Mouse (Mus musculus) embryonic facial prominence, embryonic 15.5 days (tissue): ENCODE results near the gene Six2. TPM values are rescaled to one million over a fixed set of nuclear protein-coding genes. Genes with fewer than 3 reads are reported as not detected.

ENCODE experiments used
- ATAC-seq: fragments of 200-750 bp; cut with Nextera tagmentation; 2 replicates; pipeline ENCODE4 v1.8.0; 2017; ENCODE audit warnings: low read depth, moderate TSS enrichment; ENCODE audit not compliant: insufficient number of reproducible peaks, low FRiP score, low TSS enrichment
- H3K27ac ChIP-seq: fragments of 300-500 bp; sonication (generic); replicated peaks from 2 replicates; pipeline ENCODE4 v1.5.1; 2015; ENCODE audit warnings: mild to moderate bottlenecking, inconsistent platforms
- H3K27me3 ChIP-seq: fragments of 300-500 bp; sonication (generic); 2 replicates; pipeline ENCODE4 v1.6.1; 2015; ENCODE audit warnings: inconsistent platforms
- H3K36me3 ChIP-seq: fragments of 300-500 bp; sonication (generic); 2 replicates; pipeline ENCODE4 v1.6.1; 2015; ENCODE audit warnings: mild to moderate bottlenecking, inconsistent platforms
- H3K4me1 ChIP-seq: fragments of 300-500 bp; sonication (generic); 2 replicates; pipeline ENCODE4 v1.6.1; 2015; ENCODE audit warnings: inconsistent platforms
- H3K4me2 ChIP-seq: fragments of 300-500 bp; sonication (generic); replicated peaks from 2 replicates; pipeline ENCODE4 v1.6.1; 2015; ENCODE audit warnings: mild to moderate bottlenecking, inconsistent platforms
- H3K4me3 ChIP-seq: fragments of 300-500 bp; sonication (generic); replicated peaks from 2 replicates; pipeline ENCODE4 v1.5.1; 2015; ENCODE audit warnings: mild to moderate bottlenecking, inconsistent platforms
- H3K9ac ChIP-seq: fragments of 300-500 bp; sonication (generic); 2 replicates; pipeline ENCODE4 v1.6.1; 2015; ENCODE audit warnings: inconsistent platforms
- H3K9me3 ChIP-seq: fragments of 300-500 bp; sonication (generic); replicated peaks from 2 replicates; pipeline ENCODE4 v1.6.1; 2016; ENCODE audit warnings: inconsistent platforms
- WGBS: fragments of 180-500 bp; shearing (Covaris S2); methylation state at CpG from one replicate; pipeline ENCODE4 v1.1.7; 2015; 5-methylcytosine and 5-hydroxymethylcytosine counted together
- polyA plus RNA-seq: library from polyadenylated mRNA; unstranded; fragments of >200 nt; fragmentation: Nextera tagmentation; extraction: Ambion mirVana; gene quantifications from 2 replicates; pipeline ENCODE4 v1.2.1, GENCODE M21; 2015

Six2 gene
- polyA plus RNA-seq, 1 experiment from 2014 or later, result 10.7 TPM

- H3K4me1 ChIP-seq, result peaks cover 22% of the 10 kb centered on the region
- H3K9ac ChIP-seq, result no peak overlapping the region
- H3K36me3 ChIP-seq, result no peaks in the 10 kb centered on the region
- 26% methylated on average over 7 of the region's 7 CpGs for WGBS
- ATAC-seq, result no peak
- H3K4me2 ChIP-seq, result peak overlapping the region; percentile 88; the same call in 1 of the 2 replicates
- H3K9me3 ChIP-seq, result no peaks in the 10 kb centered on the region
- H3K27me3 ChIP-seq, result peaks cover 72% of the 10 kb centered on the region
- 0 out of 2 replicates have a peak overlapping the region, but pooled peaks have one; percentile 0 for H3K4me3 ChIP-seq
- H3K27ac ChIP-seq, result no peak overlapping the region
These were observed 5.8 kb downstream of the Six2 start for GRCm38 (mm10) chr17:85682181-85682710.

DNA sequence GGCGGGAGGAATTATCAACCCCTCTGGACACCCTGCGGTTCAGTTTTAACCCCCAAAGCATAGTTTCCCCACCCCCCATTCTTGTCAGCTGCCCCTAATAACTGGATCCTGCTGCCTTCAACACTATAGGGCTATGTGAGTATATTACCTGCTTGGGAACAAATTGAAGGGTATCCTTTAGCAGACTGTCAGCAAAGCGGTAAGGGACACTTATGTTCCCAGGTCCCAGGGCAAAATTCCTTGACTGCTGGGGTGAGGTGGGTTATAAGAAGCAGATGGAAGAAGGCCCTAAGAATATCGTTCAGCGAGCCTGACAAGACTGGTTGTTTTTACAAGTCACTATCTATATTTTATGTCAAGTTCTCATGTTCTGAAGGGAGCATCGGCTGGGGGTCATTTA lies 6.3 kb downstream of the Six2 start:
- no peak overlapping the region for H3K9ac ChIP-seq
- WGBS, result 23% methylated on average over 6 of the region's 6 CpGs
- peak overlapping the region; percentile 88; the same call in 1 of the 2 replicates for H3K4me2 ChIP-seq
- ATAC-seq, result no peak
- H3K27me3 ChIP-seq, result peaks cover 67% of the 10 kb centered on the region
- no peaks in the 10 kb centered on the region for H3K9me3 ChIP-seq
- H3K4me3 ChIP-seq, result no peak overlapping the region
- H3K27ac ChIP-seq, result no peak overlapping the region
- H3K36me3 ChIP-seq, result no peaks in the 10 kb centered on the region
- peaks cover 17% of the 10 kb centered on the region for H3K4me1 ChIP-seq

DNA sequence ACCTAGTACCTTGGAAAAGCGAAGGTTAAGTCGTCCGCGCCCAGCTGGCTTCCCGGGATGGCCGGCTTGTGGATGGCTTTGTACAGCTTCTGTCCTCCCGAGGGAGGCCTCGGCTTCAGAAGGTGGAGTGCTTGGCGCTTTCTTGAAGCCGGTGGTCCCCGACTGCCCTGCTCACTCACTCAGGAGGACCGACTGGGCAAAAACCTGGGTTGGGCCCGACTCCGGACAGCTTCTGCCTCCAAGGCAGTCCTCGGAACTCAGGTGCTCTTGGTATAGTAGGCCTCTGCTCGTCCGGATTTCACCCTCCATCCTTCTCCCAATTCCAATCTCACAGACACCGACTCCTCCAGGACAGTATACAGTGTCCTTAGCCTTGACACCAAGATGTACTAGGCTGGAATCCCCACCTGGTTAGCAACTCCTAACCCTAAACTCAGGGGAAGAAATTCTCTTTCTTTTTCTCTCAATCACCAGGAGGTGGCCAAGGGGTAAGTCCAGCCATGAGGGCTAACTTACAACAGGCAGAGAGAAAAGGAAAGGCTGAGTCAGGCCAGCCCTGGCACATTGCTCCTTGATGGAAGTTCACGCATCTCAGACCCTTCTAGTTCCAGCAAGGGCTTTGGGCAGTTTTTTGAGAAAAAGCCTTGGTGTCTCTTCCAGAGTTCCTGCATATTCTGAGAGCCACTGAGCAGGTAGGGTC lies 7.1 kb downstream of the Six2 start:
- no peaks in the 10 kb centered on the region for H3K36me3 ChIP-seq
- H3K4me2 ChIP-seq, result peak overlapping the region; percentile 25
- peaks cover 60% of the 10 kb centered on the region for H3K27me3 ChIP-seq
- H3K4me3 ChIP-seq, result peak overlapping the region; percentile 3; the same call in 1 of the 2 replicates
- H3K9ac ChIP-seq, result no peak overlapping the region
- no peaks in the 10 kb centered on the region for H3K9me3 ChIP-seq
- no peak for ATAC-seq
- no peak overlapping the region for H3K27ac ChIP-seq
- 19% methylated on average over 19 of the region's 19 CpGs for WGBS
- H3K4me1 ChIP-seq, result peaks cover 17% of the 10 kb centered on the region

DNA sequence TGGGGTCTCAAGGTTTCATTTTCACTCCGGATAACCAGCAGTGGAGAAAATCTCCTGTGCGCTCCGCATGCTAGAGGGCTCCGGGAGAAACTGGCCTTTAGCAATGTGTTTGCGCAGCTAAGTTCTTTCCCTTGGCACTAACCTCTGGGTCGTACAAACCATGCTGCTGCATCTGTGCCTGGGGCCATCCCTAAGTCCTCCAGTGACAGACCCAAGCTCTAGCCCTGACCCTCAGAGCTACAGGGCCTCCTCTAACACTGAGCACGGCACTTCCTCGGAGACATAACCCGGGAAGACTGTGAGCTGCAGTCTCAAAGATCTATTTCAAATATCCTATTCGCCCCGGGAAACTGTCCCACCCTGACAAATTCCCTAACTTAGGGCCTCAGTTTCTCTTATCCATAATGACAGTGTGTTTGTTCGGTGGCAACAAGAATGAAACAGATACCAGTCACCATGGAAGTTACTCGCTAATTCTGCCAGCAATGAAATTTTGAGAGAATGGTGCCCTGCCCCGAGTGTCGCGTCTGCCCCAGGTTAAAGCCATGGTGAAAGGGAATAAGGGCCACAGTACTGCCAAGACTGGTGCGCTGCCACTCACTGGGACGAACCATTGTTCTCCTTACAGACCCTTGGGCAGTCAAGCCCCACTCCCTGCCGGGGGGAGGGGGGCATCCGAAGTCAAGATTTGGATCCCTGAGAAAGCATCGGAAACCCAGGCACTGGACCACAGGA lies 7.8 kb downstream of the Six2 start:
- H3K4me2 ChIP-seq, result peak overlapping the region; percentile 33
- H3K27ac ChIP-seq, result no peak overlapping the region; the same call in 1 of the 2 replicates
- H3K9me3 ChIP-seq, result no peaks in the 10 kb centered on the region
- no peak for ATAC-seq
- WGBS, result 15% methylated on average over 21 of the region's 21 CpGs
- H3K9ac ChIP-seq, result no peak overlapping the region
- H3K36me3 ChIP-seq, result no peaks in the 10 kb centered on the region
- peaks cover 17% of the 10 kb centered on the region for H3K4me1 ChIP-seq
- H3K27me3 ChIP-seq, result peaks cover 53% of the 10 kb centered on the region
- peak overlapping the region; percentile 20 for H3K4me3 ChIP-seq

DNA sequence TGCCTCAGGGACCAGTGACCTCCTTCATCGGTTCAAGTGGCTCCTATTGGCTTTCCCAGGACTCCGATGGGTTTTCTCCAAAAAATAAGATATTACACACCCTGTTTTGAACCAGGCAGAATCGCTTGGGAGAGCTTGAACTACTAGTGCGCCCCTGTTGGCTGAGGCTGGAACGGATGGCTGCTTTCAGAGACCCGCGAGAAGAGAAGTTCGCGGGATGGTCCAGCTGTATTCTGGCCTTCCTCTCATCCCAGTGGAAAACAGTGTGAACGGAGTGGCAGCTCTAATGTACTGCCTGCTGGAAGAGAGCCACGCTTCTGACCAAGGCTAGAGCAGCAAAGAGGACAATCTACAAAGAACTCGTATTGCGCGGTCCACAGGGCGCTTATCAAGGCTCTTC lies 8.4 kb downstream of the Six2 start:
- peaks cover 17% of the 10 kb centered on the region for H3K4me1 ChIP-seq
- H3K9ac ChIP-seq, result no peak overlapping the region
- H3K27ac ChIP-seq, result no peak overlapping the region; the same call in 1 of the 2 replicates
- 11% methylated on average over 15 of the region's 15 CpGs for WGBS
- peak overlapping the region; percentile 20 for H3K4me3 ChIP-seq
- H3K36me3 ChIP-seq, result no peaks in the 10 kb centered on the region
- peaks cover 48% of the 10 kb centered on the region for H3K27me3 ChIP-seq
- no peaks in the 10 kb centered on the region for H3K9me3 ChIP-seq
- H3K4me2 ChIP-seq, result peak overlapping the region; percentile 33
- no peak for ATAC-seq

- H3K27ac ChIP-seq, result no peak overlapping the region
- no peaks in the 10 kb centered on the region for H3K36me3 ChIP-seq
- peak overlapping the region; percentile 30 for H3K4me3 ChIP-seq
- peak overlapping the region; percentile 48 for H3K4me2 ChIP-seq
- peaks cover 13% of the 10 kb centered on the region for H3K27me3 ChIP-seq
- peaks cover 8% of the 10 kb centered on the region; the same call in 1 of the 2 replicates for H3K4me1 ChIP-seq
- ATAC-seq, result peak; percentile 73
- H3K9me3 ChIP-seq, result no peaks in the 10 kb centered on the region
- WGBS, result 2% methylated on average over 20 of the region's 20 CpGs
- no peak overlapping the region for H3K9ac ChIP-seq
These were observed 23.3 kb downstream of the Six2 start for GRCm38 (mm10) chr17:85664618-85665320.

- H3K9ac ChIP-seq, result no peak overlapping the region
These were observed 23.9 kb downstream of the Six2 start for GRCm38 (mm10) chr17:85664202-85664601.

GRCm38 (mm10) chr17:85661521-85661920 lies 26.6 kb downstream of the Six2 start:
- H3K9ac ChIP-seq, result no peak overlapping the region
- no peak overlapping the region for H3K4me3 ChIP-seq
- no peaks in the 10 kb centered on the region for H3K9me3 ChIP-seq
- H3K4me1 ChIP-seq, result peaks cover 8% of the 10 kb centered on the region; the same call in 1 of the 2 replicates
- no peak overlapping the region for H3K27ac ChIP-seq
- WGBS, result 55% methylated on average over 5 of the region's 5 CpGs
- ATAC-seq, result no peak
- peaks cover 13% of the 10 kb centered on the region for H3K27me3 ChIP-seq
- no peaks in the 10 kb centered on the region for H3K36me3 ChIP-seq
- H3K4me2 ChIP-seq, result no peak overlapping the region

More at GRCm38 (mm10) chr17:85664202-85664601, 23.9 kb downstream of the Six2 start:
- H3K27me3 ChIP-seq, result peaks cover 13% of the 10 kb centered on the region
- 47% methylated on average over 2 of the region's 2 CpGs for WGBS
- peak overlapping the region; percentile 48 for H3K4me2 ChIP-seq
- H3K4me1 ChIP-seq, result peaks cover 8% of the 10 kb centered on the region; the same call in 1 of the 2 replicates
- ATAC-seq, result no peak
- H3K9me3 ChIP-seq, result no peaks in the 10 kb centered on the region
- no peak overlapping the region for H3K27ac ChIP-seq
- H3K36me3 ChIP-seq, result no peaks in the 10 kb centered on the region
- peak overlapping the region; percentile 30; the same call in 1 of the 2 replicates for H3K4me3 ChIP-seq

- H3K27me3 ChIP-seq, result peaks cover 6% of the 10 kb centered on the region; the same call in 1 of the 2 replicates
- no peak overlapping the region for H3K4me2 ChIP-seq
- H3K4me3 ChIP-seq, result no peak overlapping the region
- no peak overlapping the region for H3K9ac ChIP-seq
- no peaks in the 10 kb centered on the region for H3K36me3 ChIP-seq
- no peak for ATAC-seq
- peaks cover 3% of the 10 kb centered on the region; the same call in 1 of the 2 replicates for H3K4me1 ChIP-seq
- WGBS, result 88% methylated on average over 1 of the region's 1 CpGs
- no peaks in the 10 kb centered on the region for H3K9me3 ChIP-seq
- H3K27ac ChIP-seq, result no peak overlapping the region
These were observed 28.1 kb downstream of the Six2 start for GRCm38 (mm10) chr17:85660016-85660415.

GRCm38 (mm10) chr17:85645718-85646665 lies 42.1 kb downstream of the Six2 start:
- peaks cover 29% of the 10 kb centered on the region for H3K27me3 ChIP-seq
- ATAC-seq, result peak; percentile 20; the same call in 1 of the 2 replicates

More at GRCm38 (mm10) chr17:85645718-85646665, 42.1 kb downstream of the Six2 start:
- peak overlapping the region; percentile 80 for H3K4me2 ChIP-seq
- peak overlapping the region; percentile 44 for H3K27ac ChIP-seq
- H3K4me1 ChIP-seq, result peaks cover 13% of the 10 kb centered on the region
- H3K9me3 ChIP-seq, result no peaks in the 10 kb centered on the region
- H3K4me3 ChIP-seq, result peak overlapping the region; percentile 39
- no peak overlapping the region for H3K9ac ChIP-seq
- 4% methylated on average over 36 of the region's 36 CpGs for WGBS
- H3K36me3 ChIP-seq, result no peaks in the 10 kb centered on the region
